Mouse (Mus musculus) heart, embryonic 13.5 days (tissue): Measurements from ENCODE around the gene Cabp2. TPM values are rescaled to one million over a fixed set of nuclear protein-coding genes. Genes with fewer than 3 reads are reported as not detected.
"Not testable (repeated sequence)": the region's sequence is repeated elsewhere in the genome, so short reads cannot be mapped to it uniquely, and the experiment has no call there.

Source experiments
- ATAC-seq: fragments of 200-750 bp; cut with Nextera tagmentation; 2 replicates; pipeline ENCODE4 v1.8.0; 2017; ENCODE audit warnings: moderate TSS enrichment; ENCODE audit not compliant: insufficient number of reproducible peaks, low FRiP score, low TSS enrichment; ENCODE audit errors: extremely low read depth
- H3K27ac ChIP-seq: fragments of 300-500 bp; sonication (generic); replicated peaks from 2 replicates; pipeline ENCODE4 v1.5.1; 2015; ENCODE audit warnings: moderate library complexity, mild to moderate bottlenecking, inconsistent platforms
- H3K27me3 ChIP-seq: fragments of 300-500 bp; sonication (generic); replicated peaks from 2 replicates; pipeline ENCODE4 v1.6.1; 2015; ENCODE audit warnings: mild to moderate bottlenecking, inconsistent platforms
- H3K36me3 ChIP-seq: fragments of 300-500 bp; sonication (generic); 2 replicates; pipeline ENCODE4 v1.6.1; 2015; ENCODE audit warnings: mild to moderate bottlenecking, inconsistent platforms
- H3K4me1 ChIP-seq: fragments of 300-500 bp; sonication (generic); 2 replicates; pipeline ENCODE4 v1.6.1; 2015; ENCODE audit warnings: inconsistent platforms
- H3K4me2 ChIP-seq: fragments of 300-500 bp; sonication (generic); 2 replicates; pipeline ENCODE4 v1.6.1; 2015; ENCODE audit warnings: inconsistent platforms, mild to moderate bottlenecking, moderate library complexity
- H3K4me3 ChIP-seq: fragments of 300-500 bp; sonication (generic); 2 replicates; pipeline ENCODE4 v1.5.1; 2015; ENCODE audit warnings: moderate library complexity, mild to moderate bottlenecking, inconsistent platforms
- H3K9ac ChIP-seq: fragments of 300-500 bp; sonication (generic); 2 replicates; pipeline ENCODE4 v1.6.1; 2015; ENCODE audit warnings: inconsistent platforms, mild to moderate bottlenecking, moderate library complexity
- H3K9me3 ChIP-seq: fragments of 300-500 bp; sonication (generic); 2 replicates; pipeline ENCODE4 v1.6.1; 2016; ENCODE audit warnings: inconsistent platforms
- WGBS: fragments of 180-500 bp; shearing (Covaris S2); methylation state at CpG from one replicate; pipeline ENCODE4 v1.1.7; 2015; ENCODE audit warnings: mixed read lengths; 5-methylcytosine and 5-hydroxymethylcytosine counted together
- polyA plus RNA-seq: library from polyadenylated mRNA; unstranded; fragments of >200 nt; fragmentation: Nextera tagmentation; extraction: Ambion mirVana; gene quantifications from 2 replicates; pipeline ENCODE4 v1.2.1, GENCODE M21; 2015

The Cabp2 gene
- not detected in 2 replicates for polyA plus RNA-seq

DNA sequence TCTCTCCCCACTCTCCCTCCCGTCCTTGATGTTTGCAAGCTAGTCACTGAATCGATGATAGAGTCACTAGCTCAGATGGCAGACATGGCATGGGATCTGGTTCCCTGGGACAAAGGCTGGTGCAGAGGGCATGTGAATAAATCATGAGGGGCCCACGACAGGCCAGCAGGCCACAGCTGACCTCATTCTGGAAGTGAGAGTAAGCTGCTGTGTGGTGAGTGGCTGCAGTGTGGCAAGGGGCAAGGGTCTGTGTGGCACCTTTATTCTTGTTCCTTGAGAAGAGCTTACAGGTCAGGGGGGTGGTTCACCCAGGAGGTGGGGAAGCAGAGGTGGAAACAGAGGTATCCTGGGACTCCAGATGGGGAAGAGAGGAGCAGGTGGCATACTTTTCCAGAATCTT lies at the start of gene Cabp2:
TSS of gene Cabp2 (plus strand) at position 185 of the 400 bp plus-strand sequence.
- H3K9ac ChIP-seq = no peak within 1 kb of the TSS
- H3K4me2 ChIP-seq = no peak within 1 kb of the TSS
- H3K27me3 ChIP-seq = peaks cover 43% of the 10 kb centered on the region
- no peak within 1 kb of the TSS for H3K27ac ChIP-seq
- H3K4me3 ChIP-seq = no peak within 1 kb of the TSS
- no peaks in the 10 kb centered on the region for H3K9me3 ChIP-seq
- WGBS = 68% methylated on average over 3 of the region's 3 CpGs
- H3K36me3 ChIP-seq = no peaks in the 10 kb centered on the region
- H3K4me1 ChIP-seq = peaks cover 3% of the 10 kb centered on the region; the same call in 1 of the 2 replicates
- no peak for ATAC-seq

GRCm38 (mm10) chr19:4032668-4033067 lies 48.7 kb upstream of the Cabp2 start:
- no peak for ATAC-seq
- Histone ChIP-seq H3K4me1 (peaks cover 13% of the 10 kb centered on the region), H3K9me3 (no peaks in the 10 kb centered on the region), H3K36me3 (peaks cover 14% of the 10 kb centered on the region), H3K9ac (no peak overlapping the region), H3K4me2 (no peak overlapping the region), H3K27me3 (no peaks in the 10 kb centered on the region), H3K4me3 (no peak overlapping the region), H3K27ac (no peak overlapping the region)
- 34% methylated on average over 7 of the region's 7 CpGs for WGBS

DNA sequence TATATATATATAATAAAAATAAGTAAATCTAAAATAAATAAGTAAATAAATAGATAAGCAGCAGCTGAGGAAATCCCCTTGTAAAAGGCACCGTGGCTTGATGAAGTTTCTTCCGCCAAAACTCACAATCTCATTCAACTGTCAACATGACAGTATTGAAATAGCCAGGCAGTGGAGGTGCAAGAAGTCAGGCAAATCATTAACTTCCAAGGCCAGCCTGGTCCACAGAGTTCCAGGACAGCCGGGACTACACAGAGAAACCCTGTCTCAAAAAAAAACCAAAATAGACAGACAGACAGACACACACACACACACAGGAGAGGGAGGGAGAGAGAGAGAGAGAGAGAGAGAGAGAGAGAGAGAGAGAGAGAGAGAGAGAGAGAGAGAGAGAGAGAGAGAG lies 48.1 kb upstream of the Cabp2 start:
- H3K27me3 ChIP-seq = no peaks in the 10 kb centered on the region
- H3K9me3 ChIP-seq = no peaks in the 10 kb centered on the region
- H3K9ac ChIP-seq = no peak overlapping the region
- no peak overlapping the region for H3K4me2 ChIP-seq
- ATAC-seq = no peak
- H3K36me3 ChIP-seq = peaks cover 14% of the 10 kb centered on the region
- no peak overlapping the region for H3K27ac ChIP-seq
- H3K4me3 ChIP-seq = no peak overlapping the region
- 62% methylated on average over 3 of the region's 3 CpGs for WGBS
- H3K4me1 ChIP-seq = peaks cover 15% of the 10 kb centered on the region

GRCm38 (mm10) chr19:4033742-4034141 lies 47.6 kb upstream of the Cabp2 start:
- Histone ChIP-seq H3K4me1 (peaks cover 17% of the 10 kb centered on the region), H3K4me3 (no peak overlapping the region), H3K27ac (no peak overlapping the region), H3K4me2 (no peak overlapping the region), H3K27me3 (no peaks in the 10 kb centered on the region), H3K9me3 (no peaks in the 10 kb centered on the region), H3K36me3 (peaks cover 14% of the 10 kb centered on the region), H3K9ac (no peak overlapping the region)
- no peak for ATAC-seq
- 61% methylated on average over 5 of the region's 5 CpGs for WGBS

- peaks cover 17% of the 10 kb centered on the region for H3K4me1 ChIP-seq
Measured at GRCm38 (mm10) chr19:4036327-4037045, 44.9 kb upstream of the Cabp2 start.

DNA sequence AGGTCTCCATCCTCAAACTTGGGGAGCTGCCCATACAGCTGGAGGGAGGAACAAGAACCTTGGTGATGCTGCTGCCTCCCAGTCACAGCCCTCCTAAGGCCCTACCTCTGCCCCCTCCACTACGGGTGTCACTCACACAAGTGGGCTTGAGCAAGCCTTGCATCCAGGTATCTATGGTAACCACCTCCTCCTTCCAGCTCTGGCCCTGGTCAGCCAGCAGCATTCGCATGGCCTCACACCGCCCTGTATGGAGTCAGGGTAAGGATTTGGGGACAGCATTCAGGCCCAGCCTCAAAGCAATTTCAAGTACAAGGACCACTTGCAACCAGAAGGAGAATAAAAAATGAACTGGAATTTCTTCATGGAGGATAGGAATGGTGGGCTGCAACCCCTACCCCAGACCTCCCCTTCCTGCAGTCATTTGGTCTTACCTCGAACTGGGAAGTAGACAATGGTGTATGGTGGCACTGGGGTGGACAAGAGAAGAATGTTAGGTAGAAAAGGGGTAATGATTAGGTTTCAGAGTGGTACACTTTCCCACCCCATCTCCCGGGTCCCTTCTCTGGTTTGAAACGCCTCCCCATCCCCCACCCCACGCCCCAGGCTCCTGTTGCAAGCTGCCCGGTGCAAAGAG lies 44.1 kb upstream of the Cabp2 start:
- not testable (repeated sequence) for H3K27me3 ChIP-seq, H3K9me3 ChIP-seq, ATAC-seq
- 28% methylated on average over 8 of the region's 8 CpGs for WGBS
- H3K4me1 ChIP-seq = peaks cover 17% of the 10 kb centered on the region
- peak overlapping the region; percentile 85 for H3K4me2 ChIP-seq
- H3K9ac ChIP-seq = peak overlapping the region; percentile 91
- peak overlapping the region; percentile 79 for H3K27ac ChIP-seq
- H3K4me3 ChIP-seq = peak overlapping the region; percentile 74
- peaks cover 14% of the 10 kb centered on the region for H3K36me3 ChIP-seq

More at GRCm38 (mm10) chr19:4036327-4037045, 44.9 kb upstream of the Cabp2 start:
- peaks cover 14% of the 10 kb centered on the region for H3K36me3 ChIP-seq
- H3K4me3 ChIP-seq = no peak overlapping the region
- no peaks in the 10 kb centered on the region for H3K27me3 ChIP-seq
- peak overlapping the region; percentile 31; the same call in 1 of the 2 replicates for H3K4me2 ChIP-seq
- H3K9ac ChIP-seq = peak overlapping the region; percentile 33; the same call in 1 of the 2 replicates
- H3K9me3 ChIP-seq = no peaks in the 10 kb centered on the region
- no peak overlapping the region for H3K27ac ChIP-seq
- no peak for ATAC-seq
- WGBS = 76% methylated on average over 12 of the region's 12 CpGs

- Histone ChIP-seq H3K4me3 (peak within 1 kb of the TSS; percentile 74), H3K4me1 (peaks cover 17% of the 10 kb centered on the region), H3K9me3 (no peaks in the 10 kb centered on the region), H3K36me3 (peaks cover 14% of the 10 kb centered on the region), H3K9ac (peak within 1 kb of the TSS; percentile 91), H3K4me2 (peak within 1 kb of the TSS; percentile 85), H3K27me3 (no peaks in the 10 kb centered on the region), H3K27ac (peak within 1 kb of the TSS; percentile 79)
- under 1% methylated on average over 26 of the region's 26 CpGs for WGBS
- ATAC-seq = peak; percentile 80
Measured at GRCm38 (mm10) chr19:4037788-4038232, 43.6 kb upstream of the Cabp2 start, which contains the start of gene Gstp1. TSS of gene Gstp1 (minus strand) at chr19:4037985.

DNA sequence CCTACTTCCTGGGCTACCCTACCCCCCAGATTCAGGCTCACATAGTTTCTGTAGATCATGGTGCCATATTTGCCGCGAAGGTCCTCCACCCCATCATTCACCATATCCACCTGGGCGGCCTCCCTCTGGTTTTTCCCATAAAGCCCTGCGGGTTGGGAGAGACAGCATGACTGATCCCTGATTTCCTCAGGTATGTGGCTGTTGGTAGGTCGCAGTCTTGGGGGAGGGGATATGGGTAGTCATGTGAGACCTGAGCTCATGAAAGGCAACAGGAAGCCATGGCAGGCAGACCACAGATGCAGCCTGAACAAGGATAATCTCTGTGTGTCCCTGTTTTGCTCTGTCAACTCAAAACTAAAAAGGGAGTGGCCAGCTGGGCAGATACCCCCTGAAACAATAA lies 40.4 kb upstream of the Cabp2 start:
- not testable (repeated sequence) for H3K27me3 ChIP-seq, H3K27ac ChIP-seq, H3K9me3 ChIP-seq, H3K9ac ChIP-seq, H3K4me2 ChIP-seq, H3K4me3 ChIP-seq, ATAC-seq, H3K36me3 ChIP-seq
- WGBS = 80% methylated on average over 5 of the region's 5 CpGs
- H3K4me1 ChIP-seq = peaks cover 16% of the 10 kb centered on the region

GRCm38 (mm10) chr19:4041500-4041899 lies 39.9 kb upstream of the Cabp2 start:
- not testable (repeated sequence) for H3K9me3 ChIP-seq, H3K36me3 ChIP-seq, H3K4me3 ChIP-seq, H3K27me3 ChIP-seq, ATAC-seq, H3K4me2 ChIP-seq, H3K27ac ChIP-seq, H3K9ac ChIP-seq
- H3K4me1 ChIP-seq = peaks cover 16% of the 10 kb centered on the region
- 82% methylated on average over 3 of the region's 4 CpGs for WGBS

- no peaks in the 10 kb centered on the region for H3K27me3 ChIP-seq
- no peak overlapping the region for H3K9ac ChIP-seq
- no peak for ATAC-seq
- no peak overlapping the region; the same call in 1 of the 2 replicates for H3K4me2 ChIP-seq
- WGBS = 60% methylated on average over 14 of the region's 14 CpGs
- no peaks in the 10 kb centered on the region for H3K9me3 ChIP-seq
- no peaks in the 10 kb centered on the region for H3K36me3 ChIP-seq
- H3K4me1 ChIP-seq = peaks cover 17% of the 10 kb centered on the region
- H3K27ac ChIP-seq = no peak overlapping the region
- H3K4me3 ChIP-seq = no peak overlapping the region
Measured at GRCm38 (mm10) chr19:4042124-4042523, 39.3 kb upstream of the Cabp2 start.

GRCm38 (mm10) chr19:4044109-4044508 lies 37.3 kb upstream of the Cabp2 start:
- 85% methylated on average over 5 of the region's 5 CpGs for WGBS
- H3K4me2 ChIP-seq = not testable (repeated sequence)

More at GRCm38 (mm10) chr19:4044109-4044508, 37.3 kb upstream of the Cabp2 start:
- H3K4me1 ChIP-seq, H3K9me3 ChIP-seq, H3K36me3 ChIP-seq, H3K9ac ChIP-seq, H3K27ac ChIP-seq, H3K27me3 ChIP-seq, ATAC-seq, H3K4me3 ChIP-seq: not testable (repeated sequence)
